Mouse (Mus musculus): ENCODE results near the gene Sf3b6. TPM values are rescaled to one million over a fixed set of nuclear protein-coding genes. Genes with fewer than 3 reads are reported as not detected.

The Sf3b6 gene
- polyA plus RNA-seq, 1 experiment from 2014 or later = 282 TPM

DNA sequence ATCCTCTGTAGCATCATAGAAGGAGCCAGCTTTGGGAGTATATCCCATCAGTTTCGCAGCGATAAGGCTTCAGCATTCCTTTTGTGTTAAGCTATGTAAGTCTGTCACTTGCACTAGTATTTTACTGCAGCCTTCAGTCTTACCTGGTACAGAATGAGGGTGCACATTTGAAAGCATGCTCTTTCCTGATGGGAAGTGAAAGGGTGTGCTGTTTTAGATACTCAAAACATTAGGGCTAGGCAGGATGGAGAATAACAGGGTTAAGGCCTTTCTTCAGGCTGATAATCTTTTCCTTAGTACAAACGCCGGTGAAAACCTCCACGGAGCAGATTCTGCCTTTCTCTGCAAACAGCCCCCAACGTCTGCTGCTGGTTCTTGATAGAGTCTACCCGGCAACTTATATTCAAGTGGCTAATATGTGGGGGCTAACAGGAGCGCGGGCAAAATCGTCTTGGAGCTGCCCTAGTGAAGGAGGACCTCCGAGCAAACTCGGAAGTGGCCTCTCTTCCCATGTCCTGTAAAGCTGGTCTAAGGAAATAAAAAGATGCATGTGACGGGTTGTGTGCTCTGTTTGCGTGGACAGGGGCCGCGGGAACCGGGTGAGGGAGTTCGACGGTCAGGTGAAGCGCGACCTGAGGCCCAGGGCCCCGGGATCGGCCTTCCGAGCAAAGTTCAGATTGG, 524 bp upstream of the Sf3b6 start:
- WGBS = 8% methylated on average over 24 of the region's 24 CpGs
- H3K36me3 ChIP-seq (ENCODE audit: control insufficient read depth, insufficient read depth, low read length) = peaks cover 18% of the 10 kb centered on the region
- H3K27me3 ChIP-seq (replicated peaks; ENCODE audit: control insufficient read depth, insufficient read depth, low read length) = no peaks in the 10 kb centered on the region
- ATAC-seq (replicated peaks; ENCODE audit: low FRiP score, low TSS enrichment, low read depth) (peak; percentile 80; the same call in 1 of the 2 replicates), DNase-seq (ENCODE audit: low spot score) (no peak)
- H3K9me3 ChIP-seq (ENCODE audit: control insufficient read depth, low read length) = no peaks in the 10 kb centered on the region
- H3K4me1 ChIP-seq (replicated peaks; ENCODE audit: control insufficient read depth, insufficient read depth, low read length) = peaks cover 13% of the 10 kb centered on the region
- peak overlapping the region; percentile 58 for H3K9ac ChIP-seq (ENCODE audit: low read length)
- H3K4me3 ChIP-seq (ENCODE audit: low read depth, low read length) = peak overlapping the region; percentile 68
- peak overlapping the region; percentile 85 for H3K27ac ChIP-seq (ENCODE audit: low read depth)
- peak overlapping the region; percentile 92 for H3K4me2 ChIP-seq (ENCODE audit: low read length)

DNA sequence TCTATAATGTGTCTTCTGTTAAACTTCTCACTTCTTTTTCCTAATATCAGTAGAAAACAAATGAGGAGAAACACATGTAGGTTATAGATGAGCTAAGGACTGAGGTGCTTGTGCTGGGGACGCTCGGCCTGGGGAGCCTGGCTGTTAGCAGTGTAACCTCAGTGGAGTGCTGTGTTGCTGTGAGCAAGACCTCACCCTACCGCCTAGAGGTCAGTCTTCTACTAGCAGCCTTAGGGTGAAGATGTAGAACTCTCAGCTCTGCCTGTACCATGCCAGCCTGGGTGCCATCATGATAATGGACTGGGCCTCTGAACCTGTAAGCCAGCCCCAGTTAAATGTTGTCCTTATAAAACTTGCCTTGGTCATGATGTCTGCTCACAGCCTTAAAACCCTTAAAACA, 9.9 kb downstream of the Sf3b6 start:
- H3K27ac ChIP-seq (ENCODE audit: low read depth) = no peak overlapping the region
- no peaks in the 10 kb centered on the region for H3K9me3 ChIP-seq (ENCODE audit: control insufficient read depth, low read length)
- no peaks in the 10 kb centered on the region for H3K4me1 ChIP-seq (replicated peaks; ENCODE audit: control insufficient read depth, insufficient read depth, low read length)
- 77% methylated on average over 3 of the region's 3 CpGs for WGBS
- H3K4me3 ChIP-seq (ENCODE audit: low read depth, low read length) = no peak overlapping the region
- DNase-seq (ENCODE audit: low spot score) = no peak
- H3K9ac ChIP-seq (ENCODE audit: low read length) = no peak overlapping the region
- no peak for ATAC-seq (replicated peaks; ENCODE audit: low FRiP score, low TSS enrichment, low read depth)
- H3K4me2 ChIP-seq (ENCODE audit: low read length) = no peak overlapping the region
- H3K36me3 ChIP-seq (ENCODE audit: control insufficient read depth, insufficient read depth, low read length) = peaks cover 63% of the 10 kb centered on the region
- H3K27me3 ChIP-seq (replicated peaks; ENCODE audit: control insufficient read depth, insufficient read depth, low read length) = no peaks in the 10 kb centered on the region

DNA sequence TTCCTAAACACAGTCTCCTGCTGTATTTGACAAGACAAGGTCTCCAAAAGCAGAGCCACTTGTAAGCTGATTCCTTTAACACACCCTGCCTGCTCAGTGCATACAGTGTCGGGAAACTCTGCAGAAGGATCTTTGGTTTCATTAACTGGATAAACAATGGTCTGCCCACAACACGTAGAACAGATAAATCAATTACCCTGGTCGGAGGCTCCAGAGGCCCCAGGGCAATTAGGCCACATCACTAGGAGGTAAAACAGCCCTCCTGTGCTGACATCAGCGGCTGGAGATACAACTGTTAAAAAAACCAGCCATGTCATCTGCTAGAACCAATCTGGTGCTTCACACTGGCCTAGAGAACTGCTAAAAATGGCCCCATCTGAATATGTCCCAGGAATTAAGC, 19.6 kb downstream of the Sf3b6 start:
- Histone ChIP-seq H3K36me3 (ENCODE audit: control insufficient read depth, insufficient read depth, low read length) (0 out of 2 replicates have a peak, but pooled peaks cover 4% of the 10 kb centered on the region), H3K4me2 (ENCODE audit: low read length) (no peak overlapping the region), H3K4me3 (ENCODE audit: low read depth, low read length) (no peak overlapping the region), H3K9ac (ENCODE audit: low read length) (no peak overlapping the region), H3K4me1 (replicated peaks; ENCODE audit: control insufficient read depth, insufficient read depth, low read length) (peaks cover 2% of the 10 kb centered on the region; the same call in 1 of the 2 replicates), H3K9me3 (ENCODE audit: control insufficient read depth, low read length) (no peaks in the 10 kb centered on the region), H3K27me3 (replicated peaks; ENCODE audit: control insufficient read depth, insufficient read depth, low read length) (0 out of 2 replicates have a peak, but pooled peaks cover 3% of the 10 kb centered on the region), H3K27ac (ENCODE audit: low read depth) (no peak overlapping the region)
- no peak for DNase-seq (ENCODE audit: low spot score)
- 10% methylated on average over 4 of the region's 4 CpGs for WGBS
- ATAC-seq (replicated peaks; ENCODE audit: low FRiP score, low TSS enrichment, low read depth) = no peak

DNA sequence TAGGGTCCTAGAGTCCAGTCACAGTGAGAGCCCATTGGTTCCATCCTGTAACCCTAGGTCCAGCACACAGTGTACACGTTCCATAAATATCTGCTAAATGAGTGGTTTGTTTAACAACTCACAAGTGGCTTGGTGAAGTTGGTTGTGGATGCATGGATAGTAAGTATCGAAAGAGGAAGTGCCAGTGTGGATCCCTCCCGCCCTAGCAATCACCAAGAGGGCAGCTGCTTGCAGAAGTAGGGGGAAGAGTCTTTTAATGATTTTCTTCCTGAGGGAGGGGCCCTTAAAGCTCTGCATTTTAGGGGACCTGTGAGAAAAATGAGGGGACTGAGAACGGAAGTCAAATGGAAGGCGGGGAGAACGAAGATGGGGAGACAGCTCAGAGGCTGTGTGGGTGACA, 22.7 kb downstream of the Sf3b6 start:
- ATAC-seq (replicated peaks; ENCODE audit: low FRiP score, low TSS enrichment, low read depth) = no peak
- no peak overlapping the region for H3K4me3 ChIP-seq (ENCODE audit: low read depth, low read length)

DNA sequence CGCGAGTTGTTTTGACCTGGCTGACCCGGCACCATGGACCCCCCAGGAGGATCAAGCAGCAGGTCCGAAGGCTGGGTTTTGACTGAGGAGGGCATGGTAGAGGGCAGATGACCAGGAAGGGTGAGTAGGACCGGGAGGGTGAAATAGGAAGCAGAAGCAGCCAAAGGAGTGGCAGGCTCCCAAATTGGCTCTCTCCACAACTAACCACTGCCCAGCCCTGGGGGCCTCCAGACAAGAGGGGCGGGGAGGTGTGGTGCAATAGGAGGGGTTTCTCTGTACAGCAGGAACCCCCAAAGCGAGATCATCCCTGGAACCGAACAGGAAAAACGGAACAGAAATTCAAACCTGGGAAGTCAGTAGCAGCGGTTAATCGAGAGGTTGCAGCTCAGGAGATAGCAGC, 23.4 kb downstream of the Sf3b6 start:
- Histone ChIP-seq H3K27ac (ENCODE audit: low read depth) (no peak overlapping the region), H3K36me3 (ENCODE audit: control insufficient read depth, insufficient read depth, low read length) (no peaks in the 10 kb centered on the region), H3K4me1 (replicated peaks; ENCODE audit: control insufficient read depth, insufficient read depth, low read length) (peaks cover 12% of the 10 kb centered on the region), H3K4me2 (ENCODE audit: low read length) (peak overlapping the region; percentile 95), H3K9me3 (ENCODE audit: control insufficient read depth, low read length) (no peaks in the 10 kb centered on the region), H3K4me3 (ENCODE audit: low read depth, low read length) (peak overlapping the region; percentile 69), H3K27me3 (replicated peaks; ENCODE audit: control insufficient read depth, insufficient read depth, low read length) (0 out of 2 replicates have a peak, but pooled peaks cover 3% of the 10 kb centered on the region), H3K9ac (ENCODE audit: low read length) (peak overlapping the region; percentile 45)
- DNase-seq (ENCODE audit: low spot score) (no peak), ATAC-seq (replicated peaks; ENCODE audit: low FRiP score, low TSS enrichment, low read depth) (no peak)
- 1% methylated on average over 11 of the region's 11 CpGs for WGBS

More for the DNA sequence above, 22.7 kb downstream of the Sf3b6 start:
- Histone ChIP-seq H3K27me3 (replicated peaks; ENCODE audit: control insufficient read depth, insufficient read depth, low read length) (0 out of 2 replicates have a peak, but pooled peaks cover 3% of the 10 kb centered on the region), H3K9ac (ENCODE audit: low read length) (no peak overlapping the region), H3K36me3 (ENCODE audit: control insufficient read depth, insufficient read depth, low read length) (no peaks in the 10 kb centered on the region), H3K27ac (ENCODE audit: low read depth) (no peak overlapping the region), H3K4me2 (ENCODE audit: low read length) (no peak overlapping the region), H3K4me1 (replicated peaks; ENCODE audit: control insufficient read depth, insufficient read depth, low read length) (peaks cover 12% of the 10 kb centered on the region), H3K9me3 (ENCODE audit: control insufficient read depth, low read length) (no peaks in the 10 kb centered on the region)
- 46% methylated on average over 6 of the region's 6 CpGs for WGBS
- DNase-seq (ENCODE audit: low spot score) = no peak

DNA sequence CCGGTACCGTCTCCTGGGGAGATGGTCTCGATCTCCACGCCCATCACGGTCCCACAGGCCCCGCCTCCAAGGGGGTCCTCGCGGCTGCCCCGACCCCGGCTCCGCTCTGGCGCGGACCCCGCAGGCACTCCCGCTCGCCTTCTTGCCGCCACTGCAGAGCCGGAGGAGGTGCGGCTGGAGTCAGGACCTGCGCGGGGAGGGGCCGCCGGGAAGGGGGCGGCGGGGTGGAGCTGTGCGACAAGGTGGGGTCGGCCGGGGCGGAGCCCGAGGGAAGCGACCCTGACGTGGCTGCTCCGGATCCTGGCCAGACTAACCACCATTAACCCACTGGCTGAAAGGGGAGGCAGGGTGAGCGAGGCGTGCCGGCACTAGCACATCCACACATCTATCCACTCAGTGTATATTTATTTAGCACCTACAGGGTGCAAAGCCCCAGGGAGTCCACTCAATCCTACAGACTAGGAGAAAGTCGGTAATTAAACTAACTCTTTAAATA, 24.1 kb downstream of the Sf3b6 start, which contains the start of gene Fkbp1b:
TSS of gene Fkbp1b (minus strand) at position 200 of the 496 bp plus-strand sequence.
- Histone ChIP-seq H3K36me3 (ENCODE audit: control insufficient read depth, insufficient read depth, low read length) (no peaks in the 10 kb centered on the region), H3K4me1 (replicated peaks; ENCODE audit: control insufficient read depth, insufficient read depth, low read length) (peaks cover 12% of the 10 kb centered on the region), H3K9ac (ENCODE audit: low read length) (peak within 1 kb of the TSS; percentile 45), H3K27me3 (replicated peaks; ENCODE audit: control insufficient read depth, insufficient read depth, low read length) (0 out of 2 replicates have a peak, but pooled peaks cover 3% of the 10 kb centered on the region), H3K4me3 (ENCODE audit: low read depth, low read length) (peak within 1 kb of the TSS; percentile 69), H3K9me3 (ENCODE audit: control insufficient read depth, low read length) (no peaks in the 10 kb centered on the region), H3K4me2 (ENCODE audit: low read length) (peak within 1 kb of the TSS; percentile 95), H3K27ac (ENCODE audit: low read depth) (no peak within 1 kb of the TSS; the same call in 1 of the 2 replicates)
- whole genome bisulfite sequencing = under 1% methylated on average over 37 of the region's 37 CpGs
- peak; percentile 79 for ATAC-seq (replicated peaks; ENCODE audit: low FRiP score, low TSS enrichment, low read depth)
- peak; percentile 82 for DNase-seq (ENCODE audit: low spot score)

DNA sequence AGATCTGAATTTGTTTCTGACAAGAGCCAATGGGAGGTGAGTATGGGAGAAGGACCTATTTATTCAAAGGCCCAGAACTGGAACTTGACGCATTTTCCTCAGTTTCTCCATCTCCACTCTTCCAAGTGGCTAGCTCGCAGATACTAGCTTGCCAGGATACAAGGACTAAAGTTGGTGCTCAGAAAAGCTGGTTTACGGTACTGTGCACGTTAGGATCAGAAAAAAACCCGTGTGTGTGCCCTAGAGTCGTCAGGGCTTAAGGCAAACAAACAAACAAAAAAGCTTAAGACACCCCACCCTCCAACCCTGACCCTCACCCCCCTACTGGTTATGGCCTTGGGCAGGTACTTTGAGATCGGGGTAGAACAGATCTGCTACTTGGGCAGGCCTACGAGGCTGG, 25.1 kb downstream of the Sf3b6 start:
- DNase-seq (ENCODE audit: low spot score) = no peak
- ATAC-seq (replicated peaks; ENCODE audit: low FRiP score, low TSS enrichment, low read depth) = no peak
- H3K27me3 ChIP-seq (replicated peaks; ENCODE audit: control insufficient read depth, insufficient read depth, low read length) = 0 out of 2 replicates have a peak, but pooled peaks cover 3% of the 10 kb centered on the region
- H3K4me2 ChIP-seq (ENCODE audit: low read length) = no peak overlapping the region; the same call in 1 of the 2 replicates
- H3K4me3 ChIP-seq (ENCODE audit: low read depth, low read length) = no peak overlapping the region
- no peak overlapping the region for H3K27ac ChIP-seq (ENCODE audit: low read depth)
- no peak overlapping the region for H3K9ac ChIP-seq (ENCODE audit: low read length)
- 83% methylated on average over 8 of the region's 8 CpGs for whole genome bisulfite sequencing
- H3K9me3 ChIP-seq (ENCODE audit: control insufficient read depth, low read length) = no peaks in the 10 kb centered on the region
- H3K36me3 ChIP-seq (ENCODE audit: control insufficient read depth, insufficient read depth, low read length) = no peaks in the 10 kb centered on the region
- peaks cover 9% of the 10 kb centered on the region for H3K4me1 ChIP-seq (replicated peaks; ENCODE audit: control insufficient read depth, insufficient read depth, low read length)

DNA sequence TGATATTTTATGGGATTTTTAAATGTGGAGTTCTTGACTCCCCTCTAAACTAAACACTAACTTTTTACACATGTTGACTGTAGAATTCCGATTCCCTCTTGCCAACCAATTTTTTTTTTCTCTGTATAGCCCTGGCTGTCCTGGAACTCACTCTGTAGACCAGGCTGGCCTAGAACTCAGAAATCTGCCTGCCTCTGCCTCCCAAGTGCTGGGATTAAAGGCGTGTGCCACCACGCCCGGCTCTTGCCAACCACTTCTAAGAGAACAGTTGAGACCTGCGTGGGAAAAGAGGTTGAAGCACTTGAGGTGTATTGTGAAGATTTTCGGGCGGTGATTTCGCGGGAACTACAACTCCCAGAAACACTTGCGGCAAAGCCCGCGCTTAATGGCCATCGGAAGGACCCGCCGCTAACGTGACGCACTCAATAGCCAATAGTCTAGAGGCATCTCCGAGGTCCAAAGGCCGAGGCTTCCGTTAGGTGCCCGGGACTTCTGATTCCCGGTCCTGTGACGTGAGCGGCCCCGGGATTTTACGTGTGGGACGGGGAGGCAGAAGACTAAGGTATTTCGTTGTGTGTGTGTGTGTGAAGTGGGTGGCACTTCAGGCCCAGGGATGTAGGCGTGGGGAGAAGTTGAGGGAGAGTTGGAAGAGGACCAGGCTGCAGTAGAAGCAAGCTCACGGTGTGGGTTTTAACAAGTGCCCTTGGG, 25.7 kb downstream of the Sf3b6 start, which contains the start of gene Wdcp:
TSS of gene Wdcp (plus strand) at position 414 of the 708 bp plus-strand sequence.
- peak; percentile 89 for ATAC-seq (replicated peaks; ENCODE audit: low FRiP score, low TSS enrichment, low read depth)

More for the DNA sequence above, 25.7 kb downstream of the Sf3b6 start, which contains the start of gene Wdcp:
- WGBS = 1% methylated on average over 30 of the region's 30 CpGs
- DNase-seq (ENCODE audit: low spot score) = peak; percentile 93
- Histone ChIP-seq H3K27me3 (replicated peaks; ENCODE audit: control insufficient read depth, insufficient read depth, low read length) (0 out of 2 replicates have a peak, but pooled peaks cover 3% of the 10 kb centered on the region), H3K36me3 (ENCODE audit: control insufficient read depth, insufficient read depth, low read length) (no peaks in the 10 kb centered on the region), H3K4me1 (replicated peaks; ENCODE audit: control insufficient read depth, insufficient read depth, low read length) (peaks cover 9% of the 10 kb centered on the region), H3K27ac (ENCODE audit: low read depth) (peak within 1 kb of the TSS; percentile 7; the same call in 1 of the 2 replicates), H3K9ac (ENCODE audit: low read length) (peak within 1 kb of the TSS; percentile 42), H3K4me3 (ENCODE audit: low read depth, low read length) (peak within 1 kb of the TSS; percentile 57), H3K9me3 (ENCODE audit: control insufficient read depth, low read length) (no peaks in the 10 kb centered on the region), H3K4me2 (ENCODE audit: low read length) (peak within 1 kb of the TSS; percentile 72)
